Mouse (Mus musculus) left cerebral cortex, postnatal 14 days (tissue): Measurements from ENCODE around the gene Gphb5. TPM values are rescaled to one million over a fixed set of nuclear protein-coding genes. Genes with fewer than 3 reads are reported as not detected.

Experiments used
- DNase-seq, 2 experiments: peaks; one replicate each; pipeline ENCODE4 v3.0.0; 2021 to 2022; ENCODE audit warnings: low spot score in 2 of 2, mixed read lengths in 1 of 2
- intact Hi-C: fragments of 180-260 bp; cut with DNase I; formaldehyde crosslinking; loops from one replicate; pipeline ENCODE4 v1.15.1; 2025
- total RNA-seq, 2 experiments: library from RNA; stranded (reverse); gene quantifications; 2 replicates each; pipeline ENCODE4 v1.2.3; 2021

Gene Gphb5
- total RNA-seq, 2 experiments from 2014 or later: not detected

DNA sequence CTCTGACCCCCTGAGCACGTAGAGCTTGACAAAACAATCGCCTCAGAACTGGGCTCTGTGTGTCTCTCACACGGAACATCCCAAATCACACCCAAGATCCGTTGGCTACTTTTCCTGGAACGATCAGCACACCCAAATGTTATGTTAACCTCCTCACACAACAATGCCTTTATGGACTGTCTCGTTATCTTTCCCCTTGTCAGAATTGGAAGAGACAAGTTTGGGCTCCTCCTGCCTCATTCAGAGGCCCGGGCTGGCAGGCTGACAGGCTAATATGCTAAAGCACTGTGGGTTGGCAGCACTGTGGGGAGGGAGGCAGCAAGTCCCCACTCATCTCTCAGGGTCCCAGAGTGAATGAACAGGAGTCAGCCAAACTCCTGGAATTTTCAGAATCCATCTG, 19.5 kb downstream of the Gphb5 start:
- DNase-seq: no peak
- intact Hi-C loops: no loop called here

DNA sequence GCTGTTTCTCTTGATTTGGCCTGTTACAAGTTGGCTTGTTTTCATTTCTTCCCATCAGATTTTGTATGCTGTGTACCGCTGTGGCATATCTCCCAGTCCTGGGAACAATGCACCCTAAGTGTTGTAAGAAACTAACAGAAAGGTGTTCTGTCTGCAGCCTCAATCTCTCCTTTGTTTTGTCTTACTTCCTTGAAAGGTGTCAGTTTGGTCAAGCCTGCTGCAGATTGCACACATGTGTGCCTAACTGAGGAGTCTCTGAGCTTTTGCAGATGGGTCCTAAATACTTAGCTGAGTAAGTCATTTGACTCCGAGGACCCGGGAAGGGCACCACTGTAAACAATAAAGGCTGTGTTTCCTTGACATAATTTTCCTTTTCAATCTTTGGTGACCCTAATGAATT, 20.0 kb downstream of the Gphb5 start:
- intact Hi-C loops: no loop called here
- no peak for DNase-seq

DNA sequence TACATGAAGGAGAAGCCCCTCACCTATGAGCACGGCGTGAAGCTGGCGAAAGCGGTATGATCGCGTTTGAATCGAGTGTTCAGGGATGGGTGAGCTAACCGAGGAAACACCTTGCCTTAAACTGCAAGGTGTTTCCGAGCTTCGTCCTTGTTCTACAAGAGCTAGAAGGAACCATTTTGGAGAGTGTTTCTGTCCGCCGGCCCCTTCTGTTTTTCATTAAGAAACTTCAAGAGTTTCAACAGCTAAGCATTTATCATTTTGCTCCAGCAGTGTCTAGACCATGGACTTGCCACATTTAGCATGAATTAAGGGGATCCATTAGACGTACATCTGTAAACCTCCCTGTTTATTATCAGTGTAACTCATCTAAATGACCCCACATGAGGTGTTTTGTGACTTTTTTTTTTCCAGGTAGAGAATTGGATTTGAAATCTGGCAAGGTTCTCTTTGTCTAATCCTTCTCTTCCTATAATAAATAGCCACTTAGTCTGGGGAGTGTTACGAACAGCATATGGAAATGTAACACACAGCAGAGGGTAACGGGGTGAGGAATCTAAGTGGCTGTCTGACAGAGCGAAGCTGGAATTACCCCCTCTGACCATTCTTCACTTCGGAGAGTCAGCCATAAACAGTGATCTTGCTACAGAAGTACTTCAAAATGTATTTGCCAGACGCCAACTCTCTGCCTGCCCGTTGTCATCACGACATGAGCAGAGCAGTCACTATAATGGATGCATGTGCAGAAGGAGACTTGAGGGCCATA, 22.4 kb downstream of the Gphb5 start:
- intact Hi-C loops: no loop called here
- DNase-seq: no peak

DNA sequence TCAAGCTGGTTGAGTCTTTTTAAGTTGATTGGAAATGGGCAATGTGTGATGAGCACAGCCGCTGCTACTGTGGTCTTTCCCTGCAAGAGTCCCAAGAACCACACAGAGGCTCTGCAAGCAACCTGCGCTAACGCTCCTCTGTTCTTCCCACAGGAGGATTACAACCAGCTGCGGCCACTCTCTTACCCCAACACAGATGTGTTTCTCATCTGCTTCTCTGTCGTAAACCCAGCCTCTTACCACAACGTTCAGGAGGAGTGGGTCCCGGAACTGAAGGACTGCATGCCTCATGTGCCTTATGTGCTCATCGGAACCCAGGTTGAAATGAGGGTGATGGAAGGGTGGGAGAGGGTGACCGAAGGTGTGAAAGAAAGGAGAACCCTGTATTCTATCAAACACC, 25.1 kb downstream of the Gphb5 start:
- DNase-seq: no peak
- intact Hi-C loops: no loop called here

DNA sequence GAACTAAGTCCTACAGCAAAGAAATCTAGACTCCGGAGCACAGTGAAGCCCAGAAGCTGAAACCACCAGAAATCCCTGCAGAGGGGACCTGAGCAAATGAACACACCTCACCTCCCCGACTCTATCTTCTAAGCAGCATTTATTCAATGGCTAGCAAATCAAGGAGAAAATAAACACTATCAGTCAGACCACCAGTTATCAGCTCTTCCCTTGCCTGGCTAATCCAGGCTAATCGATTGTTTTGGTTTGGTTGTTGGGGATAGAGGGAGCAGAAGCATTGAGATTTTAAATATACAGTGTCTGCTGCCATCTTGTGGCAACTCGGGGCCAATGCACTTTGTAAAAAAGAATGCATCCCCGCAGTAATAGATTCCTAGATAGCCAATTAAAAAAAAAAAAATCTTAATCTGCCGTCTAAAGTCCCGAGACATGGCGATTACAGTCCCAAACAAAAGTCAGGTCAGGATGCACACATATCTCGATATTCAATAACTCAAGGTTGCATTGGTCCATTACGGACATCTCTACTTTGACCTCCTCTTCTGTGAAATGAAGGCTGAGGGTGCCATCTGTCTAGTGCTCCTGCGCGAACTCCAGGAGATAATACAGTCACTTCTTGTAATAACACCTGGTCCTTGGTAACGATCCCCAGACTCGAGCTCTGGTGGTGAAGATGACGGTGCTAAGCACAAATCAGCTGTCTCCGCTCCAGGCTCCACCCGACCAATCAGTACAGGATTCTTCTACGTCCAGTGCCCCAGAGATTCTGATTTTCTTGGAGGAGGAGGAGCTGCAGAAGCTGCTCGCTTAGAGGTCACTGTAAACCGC, 27.1 kb downstream of the Gphb5 start:
- DNase-seq: peak; percentile 57 to 75
- intact Hi-C loops: loop anchor here (5.0 kb wide), 1 partner anchor 1067 kb away; no protein-coding TSS in a partner anchor

DNA sequence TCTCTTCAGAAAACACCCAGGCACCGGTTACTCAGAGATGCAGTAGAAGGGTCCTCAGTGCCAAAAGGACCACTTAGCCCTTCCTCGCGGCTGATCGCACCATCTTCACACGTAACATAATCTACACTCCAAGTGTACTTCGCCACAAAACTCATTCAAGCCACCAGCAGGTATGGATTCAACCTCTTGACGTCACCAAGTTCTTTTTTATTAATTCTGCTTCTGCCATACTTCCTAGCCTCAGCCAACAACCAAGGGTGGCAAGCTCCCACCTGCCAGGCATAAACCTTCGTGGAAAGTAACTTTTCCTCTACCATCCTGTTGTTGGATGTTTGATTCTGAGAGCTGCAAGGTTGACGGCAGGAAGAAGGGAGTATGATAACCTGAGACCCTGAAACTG, 28.1 kb downstream of the Gphb5 start:
- intact Hi-C loops: loop anchor here (5.0 kb wide), 1 partner anchor 1066 kb away; no protein-coding TSS in a partner anchor
- no peak for DNase-seq

DNA sequence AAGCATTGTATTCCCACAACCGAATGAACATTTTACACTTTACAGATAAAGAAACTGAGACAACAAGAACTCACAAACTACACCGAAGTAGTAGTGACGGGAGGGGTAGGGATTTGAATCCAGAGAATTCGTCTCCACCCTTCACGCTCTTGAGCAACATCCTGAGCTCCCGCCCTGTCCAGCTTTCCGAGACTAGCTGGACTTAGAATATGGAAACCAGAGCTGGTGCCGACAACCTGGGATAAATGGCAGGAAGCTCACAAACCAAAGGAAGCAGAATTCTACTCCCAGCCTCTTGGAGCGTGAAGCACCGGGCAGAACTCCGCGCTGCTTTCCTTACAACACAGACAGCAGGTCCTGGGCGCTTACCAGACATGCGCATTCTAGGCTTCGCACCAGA, 28.7 kb downstream of the Gphb5 start:
- intact Hi-C loops: loop anchor here (5.0 kb wide), 1 partner anchor 1066 kb away; no protein-coding TSS in a partner anchor
- DNase-seq: no peak

DNA sequence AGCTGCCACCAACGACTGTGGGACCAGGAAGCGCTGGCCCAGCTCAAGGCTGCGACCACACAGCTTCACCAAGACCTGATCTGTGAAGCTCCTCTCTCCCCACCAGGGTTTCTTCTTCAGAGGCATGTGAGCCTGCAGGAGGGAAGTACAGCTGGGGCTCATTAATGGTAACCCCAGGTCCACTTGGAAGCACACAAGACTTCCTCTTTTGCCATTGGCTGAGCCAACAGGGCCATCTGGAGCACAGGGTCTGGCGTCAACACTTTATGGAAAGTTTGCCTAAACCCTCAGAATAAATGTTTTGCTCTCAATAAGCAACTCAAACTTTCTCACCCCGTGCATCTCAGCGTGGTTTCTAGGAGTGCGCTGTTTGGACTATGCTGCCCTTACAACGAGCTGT, 29.4 kb downstream of the Gphb5 start:
- no peak for DNase-seq

DNA sequence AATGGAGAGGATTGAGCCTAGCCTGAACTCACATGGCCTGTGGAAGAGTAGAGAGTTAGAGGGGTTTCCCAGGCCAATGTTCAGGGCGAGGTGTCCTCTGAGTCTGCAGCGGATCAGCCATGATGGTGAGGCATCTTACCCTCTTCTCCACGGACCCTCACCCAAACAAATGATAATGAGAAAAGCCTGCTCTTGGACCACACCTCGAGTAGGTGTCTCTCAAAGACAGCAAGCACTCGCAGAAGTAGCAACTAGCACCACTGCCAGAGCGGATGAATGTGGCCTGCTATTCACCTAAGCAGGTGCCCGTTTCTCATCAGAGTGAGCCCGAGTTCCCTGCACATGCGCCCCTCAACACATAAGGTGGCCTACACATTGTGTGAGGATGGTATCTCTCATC, 29.9 kb downstream of the Gphb5 start:
- intact Hi-C loops: loop anchor here (5.0 kb wide), 1 partner anchor 1064 kb away; no protein-coding TSS in a partner anchor
- DNase-seq: no peak

More for the DNA sequence above, 29.4 kb downstream of the Gphb5 start:
- intact Hi-C loops: loop anchor here (5.0 kb wide), 1 partner anchor 1065 kb away; no protein-coding TSS in a partner anchor

DNA sequence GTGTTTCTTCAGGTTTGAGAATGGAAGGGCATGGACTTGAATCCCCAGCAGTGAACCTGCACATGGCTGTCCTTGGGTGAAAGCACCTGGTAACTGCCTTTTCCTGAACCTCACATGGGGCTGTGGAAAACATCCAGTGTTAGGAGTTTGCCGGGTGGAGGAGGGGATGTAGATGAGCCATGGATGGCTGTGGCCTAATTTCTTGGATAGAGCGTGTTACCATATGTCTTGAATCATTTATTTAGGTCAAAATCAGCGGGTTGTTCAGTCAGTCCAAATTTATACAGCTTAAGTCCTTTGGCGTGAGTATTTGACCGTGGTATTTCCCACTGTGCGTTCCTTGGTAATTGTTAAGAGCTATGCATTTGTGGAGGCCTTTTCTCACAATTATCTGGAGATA, 40.5 kb downstream of the Gphb5 start:
- intact Hi-C loops: no loop called here
- DNase-seq: no peak

DNA sequence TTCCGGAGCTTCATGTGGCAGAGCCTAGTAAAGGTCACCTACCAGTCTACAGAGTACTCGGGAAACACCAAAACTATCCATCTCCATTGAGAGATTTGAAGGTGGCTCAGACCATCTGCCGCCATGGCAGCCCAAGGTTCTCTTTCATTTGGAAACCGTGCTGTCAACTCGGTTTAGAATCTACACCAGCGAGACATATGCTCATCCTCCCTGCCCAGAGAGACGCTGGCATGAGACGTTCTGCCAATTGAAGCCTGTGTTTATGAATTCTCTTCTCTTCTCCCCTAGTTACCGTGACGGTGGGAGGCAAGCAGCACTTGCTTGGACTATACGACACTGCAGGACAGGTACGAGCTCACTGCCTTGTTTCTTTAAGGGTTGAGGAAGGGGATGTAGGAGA, 41.5 kb downstream of the Gphb5 start:
- intact Hi-C loops: no loop called here
- DNase-seq: no peak

DNA sequence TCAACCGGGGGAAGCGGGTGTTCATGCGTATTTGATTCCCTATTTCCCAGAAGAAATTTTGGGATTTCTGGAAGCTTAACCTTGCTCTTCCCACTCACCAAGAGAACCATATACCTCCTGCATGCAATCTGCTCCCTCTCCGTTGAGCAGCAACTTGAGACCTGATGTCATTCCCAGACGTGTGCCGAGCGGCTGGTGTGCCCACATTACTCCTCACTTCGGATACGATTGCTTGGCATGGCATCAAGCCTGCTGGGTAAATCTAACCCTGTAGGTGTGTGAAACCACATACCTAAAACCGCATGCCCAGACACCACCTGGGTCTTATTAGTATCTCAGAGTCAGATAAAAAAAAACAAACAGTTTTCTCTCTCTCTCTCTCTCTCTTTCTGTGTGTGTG, 42.1 kb downstream of the Gphb5 start:
- intact Hi-C loops: no loop called here
- no peak for DNase-seq

DNA sequence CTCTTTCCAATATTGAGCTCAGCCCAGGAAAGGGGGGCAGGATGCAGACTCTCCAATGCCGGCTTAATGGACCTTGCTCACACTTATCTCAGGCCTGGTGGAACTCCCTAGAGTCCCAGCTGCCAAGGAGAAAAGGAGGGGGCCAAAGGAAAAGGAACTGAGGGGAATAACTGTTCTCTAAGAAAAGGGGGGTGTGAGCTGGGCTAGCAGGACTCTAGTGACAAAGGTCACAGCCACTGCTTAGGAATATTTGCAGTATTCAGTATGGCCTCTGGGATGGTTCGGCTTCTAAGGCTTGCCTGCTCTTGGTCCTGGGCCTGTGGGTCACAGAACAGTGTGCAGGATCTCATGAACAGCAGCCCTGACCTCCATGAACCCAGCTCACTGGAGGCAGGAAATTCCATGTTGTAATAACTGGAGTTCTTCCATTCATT, 47.1 kb downstream of the Gphb5 start:
- DNase-seq: no peak
- intact Hi-C loops: no loop called here

DNA sequence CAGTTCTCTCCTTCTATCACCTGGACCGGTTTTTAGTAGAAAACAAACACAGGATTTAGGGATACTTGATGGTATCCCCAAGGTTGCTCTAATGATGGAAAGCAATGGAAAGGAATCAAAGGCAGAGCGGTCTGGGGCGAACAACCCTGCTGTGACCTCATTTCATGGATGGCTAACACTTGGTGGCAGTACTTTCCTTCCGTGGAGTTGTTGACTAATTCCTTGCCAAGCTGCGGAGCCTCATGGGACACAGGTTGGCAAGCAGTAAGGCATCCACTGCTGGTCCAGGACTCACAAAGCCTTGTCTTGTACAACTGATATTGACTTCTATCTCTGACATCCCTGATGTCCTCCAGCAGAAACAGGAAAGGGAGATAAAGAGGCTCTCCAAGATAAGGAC, 48.1 kb downstream of the Gphb5 start:
- DNase-seq: no peak
- intact Hi-C loops: no loop called here

DNA sequence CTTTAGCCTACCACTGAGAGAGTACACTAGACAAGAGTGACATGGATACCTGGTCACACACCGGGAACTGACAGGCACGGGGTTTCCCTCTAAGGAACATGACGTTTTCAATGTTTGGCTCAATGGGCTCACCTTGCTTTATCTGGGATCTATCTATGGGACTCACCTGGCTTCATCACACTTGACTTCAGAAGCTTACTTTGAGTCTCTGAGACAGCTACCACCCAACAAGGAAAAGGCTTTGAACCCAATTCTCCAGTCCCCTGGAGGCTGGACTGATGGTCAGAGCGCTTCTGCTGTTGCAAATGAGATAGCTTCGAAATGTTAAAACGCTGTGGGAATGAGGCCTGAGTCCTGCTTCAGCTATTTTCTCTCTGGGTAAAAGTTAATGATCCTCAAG, 49.2 kb downstream of the Gphb5 start:
- DNase-seq: no peak
- intact Hi-C loops: no loop called here

DNA sequence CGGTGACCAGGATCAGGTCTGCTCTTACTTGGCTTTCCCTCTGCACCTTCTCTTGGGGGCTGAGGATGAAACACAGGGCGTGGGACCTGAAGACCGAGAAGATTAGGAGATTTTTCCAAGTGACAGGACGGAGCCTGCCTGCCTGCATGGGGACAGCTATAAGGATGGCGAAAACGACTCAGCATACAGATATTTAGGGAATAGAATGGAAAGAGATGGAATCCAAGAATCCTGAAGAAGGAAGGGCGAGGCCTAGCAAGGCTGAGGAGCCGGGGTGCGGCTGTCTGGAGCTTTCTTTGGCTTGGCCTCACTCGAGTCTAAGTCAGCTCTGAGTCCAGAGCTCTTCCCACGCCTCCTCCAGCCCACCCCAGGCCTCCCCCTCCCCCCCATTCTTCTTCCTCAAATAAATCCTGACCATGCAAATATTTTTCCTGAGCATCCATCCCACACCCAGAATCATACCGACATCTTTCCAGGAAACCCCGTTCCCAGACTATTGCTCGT, 50.9 kb downstream of the Gphb5 start:
- DNase-seq: no peak
- intact Hi-C loops: no loop called here

DNA sequence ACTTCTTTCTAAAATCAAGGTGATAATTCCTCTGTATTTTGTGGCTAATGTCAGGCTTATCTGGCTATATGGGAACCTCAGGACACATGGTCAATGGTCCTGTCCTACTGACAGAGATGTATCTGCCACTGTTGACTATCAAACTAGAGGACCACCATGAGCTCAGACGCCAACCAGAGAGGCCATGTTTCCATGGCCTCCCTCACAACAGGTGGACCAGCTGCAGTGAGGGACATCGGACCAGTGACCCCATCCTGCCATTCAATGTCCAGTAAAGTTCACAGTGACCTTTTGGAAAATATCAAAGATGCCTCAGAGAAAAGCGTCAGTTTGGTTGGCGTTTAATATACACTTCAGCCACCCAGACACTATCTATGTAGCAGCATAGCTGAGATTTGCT, 52.2 kb downstream of the Gphb5 start:
- intact Hi-C loops: no loop called here
- DNase-seq: no peak

DNA sequence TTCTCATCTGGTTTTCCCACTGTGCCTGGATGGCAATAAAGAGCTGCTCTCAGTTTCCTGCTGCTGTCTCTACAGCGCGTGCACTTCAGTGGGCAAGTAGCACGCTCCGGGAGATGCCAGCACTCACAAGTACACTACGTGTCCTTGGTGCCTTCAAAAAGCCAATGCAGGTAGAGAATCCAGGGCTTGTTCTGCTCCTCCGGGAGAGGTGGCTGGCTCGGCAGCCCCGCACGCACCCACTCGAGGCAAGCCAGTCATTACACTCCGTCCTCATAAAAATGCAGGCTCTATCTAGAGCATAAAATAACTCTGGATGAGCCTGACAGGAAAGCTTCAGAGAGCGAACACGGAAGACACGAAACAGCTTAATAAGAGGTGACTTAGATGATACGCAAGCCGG, 54.1 kb downstream of the Gphb5 start:
- no peak for DNase-seq
- intact Hi-C loops: no loop called here
